Mouse (Mus musculus): ENCODE data around the gene Tex264.

DNA sequence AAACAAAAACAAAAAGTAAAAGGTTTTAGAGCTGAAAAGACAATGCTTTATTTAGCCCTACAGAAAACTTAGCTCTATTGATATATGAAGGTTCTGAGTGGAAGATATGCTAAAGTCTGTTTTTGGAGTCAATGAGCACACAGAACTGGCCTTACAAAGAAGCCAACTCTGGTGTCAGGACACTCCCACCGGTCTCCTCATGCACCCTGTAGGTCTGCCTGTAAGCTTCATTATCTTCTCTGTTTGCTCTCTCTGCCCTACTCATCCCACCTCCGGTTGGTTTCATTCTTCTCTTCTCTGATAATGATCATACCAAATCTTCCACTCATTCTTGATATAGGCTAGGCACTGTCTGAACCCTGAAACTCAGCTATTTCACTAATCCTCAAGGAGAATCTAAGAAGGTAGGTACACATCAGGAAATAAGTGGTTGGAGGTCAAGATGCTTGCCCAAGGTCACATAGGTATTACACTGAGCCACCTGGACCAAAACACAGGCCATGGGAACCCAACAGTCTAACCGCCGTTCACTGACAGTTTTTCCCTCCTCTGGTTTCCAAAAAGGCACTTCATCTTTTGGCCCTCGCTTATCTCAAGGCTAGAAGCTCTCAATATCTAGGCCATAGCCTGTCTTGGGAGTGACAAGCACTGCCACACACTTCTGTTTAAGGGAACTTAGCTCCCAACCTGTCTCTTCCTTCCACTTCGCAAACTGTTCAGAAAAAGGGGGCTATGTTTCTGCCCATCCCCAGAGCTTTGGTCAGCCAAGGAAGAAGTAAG, 1.4 kb downstream of the Tex264 start:
- no peak for TF ChIP-seq CEBPB (IDR thresholded peaks at IDR 0.05; ENCODE audit: low read depth)
- no peak for TF ChIP-seq CTCF (IDR thresholded peaks at IDR 0.05; ENCODE audit: control insufficient read depth, insufficient read depth, insufficient read length)
- TF ChIP-seq MAX (IDR thresholded peaks at IDR 0.05) = no peak
- TF ChIP-seq USF1 (IDR thresholded peaks at IDR 0.05; ENCODE audit: low read depth) = no peak

All from C2C12 (cell line).